Mouse (Mus musculus): ENCODE measurements at regions not wholly inside any gene's neighbourhood (a gene's known extent, or its start where the extent isn't known, plus 50 kb on each side); places are given as distances from the start of the nearest gene placed in this dataset.

DNA sequence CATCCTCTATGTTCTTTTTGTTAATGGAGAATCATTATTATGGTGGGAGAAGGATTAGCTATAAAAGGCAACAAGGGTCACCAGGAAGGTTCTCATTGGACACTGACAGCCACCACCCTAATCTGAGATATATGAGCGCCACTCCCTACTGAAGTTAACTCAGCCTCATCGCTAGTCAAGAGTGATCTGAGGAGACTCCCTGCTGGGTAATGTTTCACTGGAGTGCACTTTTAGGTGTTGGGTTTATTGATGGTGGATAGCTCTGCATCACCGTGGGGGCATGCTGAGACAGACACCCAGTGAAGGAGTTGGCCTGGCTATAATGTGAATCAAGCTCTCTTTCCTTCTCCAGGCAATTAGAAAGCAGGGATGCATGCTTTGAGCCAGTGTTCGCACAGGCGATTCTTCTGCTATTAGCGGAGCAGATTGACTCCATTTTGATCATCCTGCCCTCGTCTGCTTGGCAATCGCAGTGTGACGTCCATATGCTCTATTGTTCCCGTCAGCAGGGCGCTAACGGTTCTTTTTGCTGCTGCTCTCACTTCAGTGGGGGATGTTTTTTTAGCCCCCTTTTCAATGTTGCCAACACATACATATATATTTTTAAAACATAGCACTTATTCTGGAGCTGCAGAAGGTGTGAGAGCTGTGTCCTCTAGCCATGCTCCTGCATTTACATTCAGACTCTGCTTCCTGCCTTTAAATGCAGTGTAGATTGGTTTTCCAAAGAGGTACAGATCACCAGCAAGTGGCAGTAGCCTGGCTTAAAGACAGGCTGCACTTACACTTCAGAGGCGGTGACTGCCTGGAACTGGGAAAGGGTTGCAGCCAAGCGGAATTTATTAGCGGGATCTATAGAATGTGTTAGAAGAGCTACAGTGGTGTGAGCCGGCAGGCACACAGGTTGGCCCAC is 263.9 kb upstream of the Dph6 start:
- H3K36me3 ChIP-seq = no peaks in the 10 kb centered on the region
- peaks cover 8% of the 10 kb centered on the region; the same call in 1 of the 2 replicates for H3K4me1 ChIP-seq
- no peaks in the 10 kb centered on the region for H3K27me3 ChIP-seq
- H3K9ac ChIP-seq (replicated peaks) = no peak overlapping the region
- H3K4me3 ChIP-seq = no peak overlapping the region
- H3K9me3 ChIP-seq = no peaks in the 10 kb centered on the region
- 77% methylated on average over 16 of the region's 16 CpGs for WGBS
- no peak overlapping the region for H3K27ac ChIP-seq (replicated peaks)
- ATAC-seq (ENCODE audit: low FRiP score, low read depth) = peak; percentile 44
- H3K4me2 ChIP-seq (replicated peaks) = no peak overlapping the region

DNA sequence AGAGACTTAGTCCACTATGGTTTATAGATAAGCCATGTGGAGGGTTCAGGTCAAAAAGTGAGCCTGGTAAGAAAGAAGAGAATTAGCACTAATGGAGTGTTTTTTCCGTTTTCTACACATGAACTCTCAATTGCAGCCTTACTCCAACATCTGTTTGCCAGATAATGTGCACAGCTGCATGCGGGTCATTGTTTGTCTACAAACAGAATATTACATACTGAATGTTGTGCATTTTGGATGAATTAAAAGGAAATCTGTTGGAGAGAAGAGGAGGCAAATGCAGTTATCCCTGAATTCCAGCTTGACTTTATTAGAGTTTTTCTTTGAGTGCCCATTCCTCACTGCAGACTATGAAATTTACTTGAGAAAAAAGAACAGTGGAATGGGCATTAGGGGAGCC is 269.1 kb upstream of the Dph6 start:
- Histone ChIP-seq H3K36me3 (no peaks in the 10 kb centered on the region), H3K4me3 (no peak overlapping the region), H3K4me2 (replicated peaks) (no peak overlapping the region), H3K4me1 (peaks cover 1% of the 10 kb centered on the region; the same call in 1 of the 2 replicates), H3K9ac (replicated peaks) (no peak overlapping the region), H3K27ac (replicated peaks) (no peak overlapping the region), H3K27me3 (no peaks in the 10 kb centered on the region), H3K9me3 (no peaks in the 10 kb centered on the region)
- 63% methylated on average over 2 of the region's 2 CpGs for WGBS
- no peak for ATAC-seq (ENCODE audit: low FRiP score, low read depth)

DNA sequence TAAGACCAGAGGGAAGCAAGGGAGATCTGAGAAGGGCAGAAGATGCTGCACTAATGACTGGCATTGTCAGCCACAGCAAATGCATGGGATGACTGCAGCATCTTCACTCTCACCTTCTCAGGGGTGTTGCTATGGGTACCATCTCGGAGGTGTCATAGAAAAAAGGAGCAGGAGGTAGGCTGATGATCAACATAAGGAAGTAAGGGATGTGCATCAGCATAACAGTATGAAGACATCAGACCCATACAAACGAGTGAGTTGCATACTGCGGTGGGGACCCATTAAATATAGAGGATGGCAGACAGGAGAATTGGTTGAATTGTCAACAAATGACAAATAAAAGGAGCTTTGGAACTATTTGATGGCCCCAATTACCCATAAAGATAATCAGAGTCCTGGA is 280.7 kb upstream of the Dph6 start:
- H3K27me3 ChIP-seq = no peaks in the 10 kb centered on the region
- no peaks in the 10 kb centered on the region for H3K9me3 ChIP-seq
- H3K4me3 ChIP-seq = no peak overlapping the region
- no peak overlapping the region for H3K27ac ChIP-seq (replicated peaks)
- H3K9ac ChIP-seq (replicated peaks) = no peak overlapping the region
- ATAC-seq (ENCODE audit: low FRiP score, low read depth) = no peak
- no peak overlapping the region for H3K4me2 ChIP-seq (replicated peaks)
- H3K4me1 ChIP-seq = no peaks in the 10 kb centered on the region
- H3K36me3 ChIP-seq = no peaks in the 10 kb centered on the region
- WGBS = 77% methylated on average over 3 of the region's 3 CpGs

DNA sequence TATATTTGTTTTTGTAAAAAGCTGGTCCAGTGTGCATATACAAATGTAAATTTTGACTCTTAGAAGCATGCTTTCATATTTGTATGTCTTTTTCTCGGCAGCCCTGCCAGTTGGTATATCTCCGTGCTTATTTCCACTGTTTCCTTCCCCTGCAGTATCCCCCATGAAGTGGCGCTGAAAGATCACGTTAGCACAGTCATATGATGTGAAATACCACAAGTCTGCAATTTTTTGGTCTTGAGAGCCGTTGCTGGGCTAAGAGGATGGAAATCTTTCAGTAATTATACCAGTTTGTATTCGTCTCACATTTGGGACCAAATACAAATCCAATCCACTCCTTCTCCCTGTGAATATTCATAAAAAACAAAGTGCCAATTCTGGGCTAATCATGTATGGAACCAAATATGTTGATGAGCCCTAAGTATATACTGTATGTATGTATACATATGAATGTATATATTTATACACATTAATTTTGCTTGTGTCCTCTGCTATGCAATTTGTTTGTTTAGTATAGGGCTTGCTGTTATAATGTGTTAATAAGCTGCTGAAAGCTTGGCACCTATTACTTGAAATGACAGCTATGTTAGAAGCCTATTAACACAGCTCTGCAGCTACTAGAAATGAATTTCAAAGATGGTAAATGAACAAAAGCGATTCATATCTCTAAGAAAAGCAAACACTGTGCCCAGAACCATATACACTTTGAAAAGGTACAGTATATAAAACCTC is 283.8 kb upstream of the Dph6 start:
- Histone ChIP-seq H3K4me1 (no peaks in the 10 kb centered on the region), H3K9ac (replicated peaks) (no peak overlapping the region), H3K4me3 (no peak overlapping the region), H3K4me2 (replicated peaks) (no peak overlapping the region), H3K27me3 (no peaks in the 10 kb centered on the region), H3K36me3 (no peaks in the 10 kb centered on the region), H3K27ac (replicated peaks) (no peak overlapping the region), H3K9me3 (no peaks in the 10 kb centered on the region)
- ATAC-seq (ENCODE audit: low FRiP score, low read depth) = no peak
- WGBS = 74% methylated on average over 7 of the region's 7 CpGs

DNA sequence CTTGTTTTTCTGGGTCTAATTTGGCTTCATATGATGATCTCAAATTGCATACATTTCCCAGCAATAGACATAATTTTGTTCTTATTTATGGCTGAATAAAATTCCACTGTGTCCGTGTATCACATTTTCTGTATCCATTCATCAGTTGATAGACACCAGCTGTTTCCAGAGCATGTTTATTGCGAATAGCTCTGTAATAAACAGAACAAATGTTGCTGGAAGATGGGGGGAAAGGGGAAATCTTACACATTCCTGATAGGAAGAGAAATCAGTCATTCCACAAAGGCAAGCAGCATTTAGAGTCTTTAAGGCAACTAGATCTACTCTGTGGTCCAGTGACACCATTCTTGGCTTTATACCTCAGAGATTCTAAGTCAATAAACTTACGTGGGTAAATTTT is 311.3 kb upstream of the Dph6 start:
- no peak overlapping the region for H3K9ac ChIP-seq (replicated peaks)
- H3K36me3 ChIP-seq = no peaks in the 10 kb centered on the region
- no peaks in the 10 kb centered on the region for H3K4me1 ChIP-seq
- no peak overlapping the region for H3K4me2 ChIP-seq (replicated peaks)
- H3K27me3 ChIP-seq = no peaks in the 10 kb centered on the region
- no peak overlapping the region for H3K4me3 ChIP-seq
- ATAC-seq (ENCODE audit: low FRiP score, low read depth) = no peak
- 91% methylated on average over 3 of the region's 3 CpGs for WGBS
- H3K27ac ChIP-seq (replicated peaks) = no peak overlapping the region
- no peaks in the 10 kb centered on the region for H3K9me3 ChIP-seq

DNA sequence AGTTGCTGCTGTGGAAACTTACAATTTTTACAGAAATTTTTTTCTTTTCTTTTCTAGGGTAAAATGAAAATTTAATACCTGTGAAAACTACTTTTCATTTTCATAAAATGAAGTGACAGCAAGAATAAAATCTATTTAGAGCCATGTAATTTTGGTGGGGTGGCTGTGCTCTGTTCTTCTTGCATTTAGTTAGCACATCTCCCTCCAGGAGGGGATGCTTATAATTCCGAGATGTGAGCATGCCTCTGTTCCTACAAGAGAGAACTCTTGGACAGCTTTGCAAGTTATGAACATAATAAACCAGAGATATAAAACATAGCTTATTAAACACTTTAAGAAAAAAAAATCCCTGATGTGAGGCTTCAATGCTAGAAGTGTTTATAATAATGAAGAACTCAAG is 313.9 kb upstream of the Dph6 start:
- Histone ChIP-seq H3K4me1 (no peaks in the 10 kb centered on the region), H3K36me3 (no peaks in the 10 kb centered on the region), H3K4me3 (no peak overlapping the region), H3K4me2 (replicated peaks) (no peak overlapping the region), H3K27me3 (no peaks in the 10 kb centered on the region), H3K27ac (replicated peaks) (no peak overlapping the region), H3K9me3 (no peaks in the 10 kb centered on the region), H3K9ac (replicated peaks) (no peak overlapping the region)
- ATAC-seq (ENCODE audit: low FRiP score, low read depth) = no peak
- WGBS = 54% methylated on average over 1 of the region's 1 CpGs

DNA sequence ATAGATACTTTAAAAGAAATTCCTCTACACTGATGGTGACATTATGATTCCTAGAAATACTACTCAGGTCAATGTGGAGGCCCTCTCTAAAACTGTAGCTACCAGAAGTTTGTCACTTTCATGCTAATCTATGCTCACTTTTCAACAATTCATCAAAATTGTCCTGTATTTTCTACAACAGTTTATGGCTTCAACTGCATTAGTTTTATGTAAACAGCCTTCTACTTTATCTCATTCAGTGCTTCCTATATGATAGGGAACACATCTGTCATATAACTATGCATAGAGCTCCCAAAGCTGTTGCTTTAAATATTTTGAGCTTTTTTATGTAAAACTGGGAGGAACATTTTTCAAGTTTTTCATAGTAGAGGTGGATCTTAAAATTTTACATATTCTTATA is 338.7 kb upstream of the Dph6 start:
- H3K36me3 ChIP-seq = no peaks in the 10 kb centered on the region
- no peak overlapping the region for H3K4me2 ChIP-seq (replicated peaks)
- H3K27me3 ChIP-seq = no peaks in the 10 kb centered on the region
- ATAC-seq (ENCODE audit: low FRiP score, low read depth) = no peak
- H3K27ac ChIP-seq (replicated peaks) = no peak overlapping the region
- H3K9ac ChIP-seq (replicated peaks) = no peak overlapping the region
- no peak overlapping the region for H3K4me3 ChIP-seq
- H3K4me1 ChIP-seq = no peaks in the 10 kb centered on the region
- 0 out of 2 replicates have a peak, but pooled peaks cover 3% of the 10 kb centered on the region for H3K9me3 ChIP-seq

DNA sequence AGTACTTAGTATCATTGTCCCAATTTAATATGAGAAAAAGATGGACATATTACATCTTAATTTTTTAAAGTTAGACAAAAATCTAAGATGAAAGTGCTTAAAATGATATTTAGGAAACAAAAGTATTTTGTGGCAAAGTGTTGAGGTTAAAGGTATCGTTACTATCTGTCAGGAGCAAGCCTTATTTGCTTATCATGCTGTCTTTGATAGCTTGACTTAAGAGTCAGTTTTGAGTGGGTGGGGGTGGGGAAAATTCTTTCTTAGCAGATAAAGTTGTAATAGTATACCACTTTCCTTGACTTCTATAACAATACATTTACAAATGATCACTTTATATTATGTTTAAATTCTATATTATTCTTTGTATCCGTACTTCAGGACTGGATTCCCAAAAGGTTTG is 339.1 kb upstream of the Dph6 start:
- ATAC-seq (ENCODE audit: low FRiP score, low read depth) = no peak
- no peak overlapping the region for H3K9ac ChIP-seq (replicated peaks)
- H3K27ac ChIP-seq (replicated peaks) = no peak overlapping the region
- no peak overlapping the region for H3K4me2 ChIP-seq (replicated peaks)
- H3K27me3 ChIP-seq = no peaks in the 10 kb centered on the region
- 0 out of 2 replicates have a peak, but pooled peaks cover 3% of the 10 kb centered on the region for H3K9me3 ChIP-seq
- no peak overlapping the region for H3K4me3 ChIP-seq
- no peaks in the 10 kb centered on the region for H3K4me1 ChIP-seq
- WGBS = 92% methylated on average over 2 of the region's 2 CpGs
- H3K36me3 ChIP-seq = no peaks in the 10 kb centered on the region

DNA sequence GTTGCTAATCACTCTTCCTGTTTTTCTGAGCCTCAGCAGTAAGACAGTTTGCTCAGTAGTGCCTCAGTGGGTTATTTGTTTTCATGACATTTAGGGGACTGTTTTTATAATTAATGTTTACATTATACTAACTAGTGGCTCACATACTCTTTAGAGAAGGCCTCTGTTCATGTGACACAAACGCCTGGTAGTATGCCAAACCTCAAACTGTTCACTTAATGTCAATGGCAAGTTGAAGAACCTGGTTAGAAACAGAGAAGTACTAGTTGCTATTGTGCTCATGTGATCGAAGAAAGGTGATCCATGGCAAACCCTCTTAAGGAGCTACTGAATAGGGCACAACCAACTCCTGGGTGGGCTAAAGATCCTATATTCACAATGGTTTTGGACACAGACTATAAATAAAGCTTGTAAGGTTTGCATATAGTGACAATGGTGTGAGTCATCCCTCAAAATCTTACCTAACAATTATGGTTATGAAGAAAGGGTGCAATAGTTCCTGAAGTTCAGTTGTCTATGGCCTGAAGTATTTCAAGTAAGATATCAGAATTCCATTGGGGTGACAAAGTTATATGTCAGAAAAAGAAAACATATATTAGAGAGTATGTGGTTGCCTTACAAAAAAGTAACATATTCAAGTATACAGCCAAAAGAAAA is 340.1 kb upstream of the Dph6 start:
- Histone ChIP-seq H3K36me3 (no peaks in the 10 kb centered on the region), H3K27me3 (no peaks in the 10 kb centered on the region), H3K4me1 (no peaks in the 10 kb centered on the region), H3K4me2 (replicated peaks) (no peak overlapping the region), H3K27ac (replicated peaks) (no peak overlapping the region), H3K9ac (replicated peaks) (no peak overlapping the region), H3K9me3 (0 out of 2 replicates have a peak, but pooled peaks cover 3% of the 10 kb centered on the region), H3K4me3 (no peak overlapping the region)
- WGBS = 77% methylated on average over 2 of the region's 2 CpGs
- no peak for ATAC-seq (ENCODE audit: low FRiP score, low read depth)

DNA sequence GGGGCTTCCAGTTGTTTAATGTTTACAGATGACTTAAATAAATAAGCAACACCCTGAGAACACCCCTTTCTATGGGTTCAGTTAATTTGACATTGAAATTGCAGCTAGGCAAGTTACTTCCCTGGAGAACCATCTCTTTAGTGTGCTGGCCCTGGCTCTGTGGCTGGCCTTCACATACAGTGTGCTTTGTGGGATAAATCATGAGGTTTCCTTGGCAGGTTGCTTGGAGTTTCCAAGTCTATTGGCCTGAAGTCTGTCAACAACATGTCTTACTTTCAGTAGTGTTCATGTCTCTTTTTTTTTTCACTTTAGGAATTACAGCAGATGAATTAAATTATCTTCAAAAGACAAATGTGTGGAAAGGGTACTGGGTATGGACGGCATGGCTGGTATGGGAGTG is 359.2 kb upstream of the Dph6 start:
- Histone ChIP-seq H3K27me3 (no peaks in the 10 kb centered on the region), H3K36me3 (no peaks in the 10 kb centered on the region), H3K4me2 (replicated peaks) (no peak overlapping the region), H3K9me3 (no peaks in the 10 kb centered on the region), H3K4me3 (no peak overlapping the region), H3K27ac (replicated peaks) (no peak overlapping the region), H3K9ac (replicated peaks) (no peak overlapping the region), H3K4me1 (no peaks in the 10 kb centered on the region)
- no peak for ATAC-seq (ENCODE audit: low FRiP score, low read depth)
- WGBS = 98% methylated on average over 1 of the region's 1 CpGs

DNA sequence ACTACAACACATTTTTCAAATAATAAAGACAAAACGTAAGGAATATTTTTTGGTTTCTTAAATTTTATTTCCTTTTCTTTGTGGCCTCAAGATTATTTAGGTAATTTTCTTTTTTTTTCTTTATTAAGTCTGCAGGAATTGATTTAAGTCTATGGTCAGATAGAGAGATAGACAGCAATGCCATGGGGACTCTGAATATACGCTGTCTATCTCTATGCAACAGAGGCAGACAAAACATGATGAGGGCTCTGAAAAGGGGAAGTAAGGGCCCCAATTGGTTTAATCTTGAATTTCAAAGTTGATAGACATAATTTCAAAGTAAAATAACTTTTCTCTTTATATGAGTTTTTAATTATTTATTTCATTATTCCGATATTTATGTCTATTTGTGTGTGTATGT is 372.0 kb upstream of the Dph6 start:
- Histone ChIP-seq H3K27me3 (no peaks in the 10 kb centered on the region), H3K4me2 (replicated peaks) (no peak overlapping the region), H3K36me3 (no peaks in the 10 kb centered on the region), H3K27ac (replicated peaks) (no peak overlapping the region), H3K9ac (replicated peaks) (no peak overlapping the region), H3K4me1 (peaks cover 7% of the 10 kb centered on the region; the same call in 1 of the 2 replicates), H3K4me3 (no peak overlapping the region), H3K9me3 (no peaks in the 10 kb centered on the region)
- WGBS = 91% methylated on average over 3 of the region's 3 CpGs
- ATAC-seq (ENCODE audit: low FRiP score, low read depth) = no peak

DNA sequence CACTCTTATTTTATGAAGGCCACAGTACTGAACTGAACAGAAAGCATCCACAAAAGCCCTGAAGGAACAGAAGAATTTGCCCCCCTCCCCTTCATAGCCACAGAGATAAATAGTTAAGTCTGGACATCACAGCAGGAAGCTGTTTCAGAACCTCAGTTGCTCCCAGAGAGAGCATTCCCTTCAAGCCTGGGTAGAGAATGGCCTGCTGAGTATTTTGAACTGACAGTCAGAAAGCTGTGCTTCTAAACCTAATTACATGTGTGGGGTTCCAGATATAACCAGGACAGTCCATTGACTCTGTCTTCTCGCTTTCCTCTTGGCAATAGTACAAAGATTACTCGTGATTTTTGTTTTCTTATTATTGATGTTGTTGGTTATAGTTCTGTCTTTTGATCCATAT is 376.4 kb upstream of the Dph6 start:
- no peak overlapping the region for H3K4me2 ChIP-seq (replicated peaks)
- no peak overlapping the region for H3K9ac ChIP-seq (replicated peaks)
- H3K4me1 ChIP-seq = peaks cover 7% of the 10 kb centered on the region; the same call in 1 of the 2 replicates
- no peak overlapping the region for H3K4me3 ChIP-seq
- no peak for ATAC-seq (ENCODE audit: low FRiP score, low read depth)
- no peaks in the 10 kb centered on the region for H3K9me3 ChIP-seq
- no peaks in the 10 kb centered on the region for H3K27me3 ChIP-seq
- H3K36me3 ChIP-seq = no peaks in the 10 kb centered on the region
- H3K27ac ChIP-seq (replicated peaks) = no peak overlapping the region
- 51% methylated on average over 2 of the region's 2 CpGs for WGBS
